Mouse (Mus musculus) heart, postnatal 0 days (tissue): ENCODE data around the gene Taf1b.

Experiments
- CTCF ChIP-seq: IDR thresholded peaks from 2 replicates; pipeline ENCODE4 v1.5.1; 2016; ENCODE audit warnings: antibody characterized with exemption, control low read depth, low read depth
- EP300 ChIP-seq: IDR thresholded peaks from 2 replicates; pipeline ENCODE4 v1.6.1; 2016; ENCODE audit warnings: antibody characterized with exemption, low read depth

DNA sequence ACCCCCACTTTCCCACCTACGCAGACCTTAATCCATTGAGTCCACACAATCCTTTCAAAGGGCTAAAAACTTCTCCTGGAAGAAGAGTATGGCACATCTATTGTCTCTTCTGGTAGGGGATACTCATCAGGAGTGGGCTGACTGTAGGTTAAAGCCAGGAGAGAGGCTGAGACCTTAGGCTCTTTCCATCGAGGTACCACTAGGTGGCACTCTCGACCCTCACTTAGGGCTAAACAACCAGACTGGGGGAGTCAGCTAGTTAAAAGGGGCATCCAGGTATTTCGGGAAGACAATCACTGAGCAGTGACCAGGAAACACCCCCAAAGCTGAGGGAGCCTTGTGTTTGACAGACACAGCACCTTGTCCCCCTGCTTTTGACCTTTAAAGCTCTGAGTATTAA is 27.2 kb upstream of the Taf1b start:
- TF ChIP-seq CTCF (peak; percentile 86), EP300 (no peak)
